ENCODE assay signal across 8 mouse cellular contexts in genomic region chr13:69487611-69488275, GRCm38 (mm10). TPM values are rescaled to one million over a fixed set of nuclear protein-coding genes. Genes with fewer than 3 reads are reported as not detected.
A peak's percentile ranks its signal among the peaks of the same experiment; 100 is the strongest.
DNase-seq lines count a peak whose midpoint lies in the region; ATAC-seq lines count a peak whose summit lies in the region.

No protein-coding gene starts in this region.

- 2% methylated on average over 26 of the region's 26 CpGs for WGBS in heart, embryonic 12.5 days
- 3% methylated on average over 26 of the region's 26 CpGs for WGBS in hindbrain, embryonic 14.5 days
- WGBS in liver, embryonic 15.5 days (ENCODE audit: insufficient replicate concordance) = 3% methylated on average over 26 of the region's 26 CpGs

- intact Hi-C loops in heart, postnatal 36 days (cut with DNase I) = loop anchor here (5.0 kb wide), 2 partner anchors 105 to 485 kb away; no protein-coding TSS in a partner anchor

- no peaks in the 10 kb centered on the region for H3K9me3 ChIP-seq in heart, embryonic 12.5 days (replicated peaks)
- no peaks in the 10 kb centered on the region for H3K9me3 ChIP-seq in hindbrain, embryonic 14.5 days (ENCODE audit: control insufficient read depth, low read length)
- no peaks in the 10 kb centered on the region for H3K9me3 ChIP-seq in liver, embryonic 15.5 days (replicated peaks)

- H3K4me2 ChIP-seq in heart, embryonic 12.5 days = peak overlapping the region; percentile 80
- peak overlapping the region; percentile 53 for H3K4me2 ChIP-seq in hindbrain, embryonic 14.5 days (replicated peaks)
- H3K4me2 ChIP-seq in liver, embryonic 15.5 days = peak overlapping the region; percentile 37

- H3K9ac ChIP-seq in heart, embryonic 12.5 days = peak overlapping the region; percentile 59
- H3K9ac ChIP-seq in hindbrain, embryonic 14.5 days = peak overlapping the region; percentile 45
- H3K9ac ChIP-seq in liver, embryonic 15.5 days = no peak overlapping the region

- peak overlapping the region; percentile 41 for H3K4me3 ChIP-seq in heart, embryonic 12.5 days
- H3K4me3 ChIP-seq in hindbrain, embryonic 14.5 days (replicated peaks; ENCODE audit: low read length) = peak overlapping the region; percentile 25
- no peak overlapping the region for H3K4me3 ChIP-seq in liver, embryonic 15.5 days (replicated peaks)

- H3K36me3 ChIP-seq in heart, embryonic 12.5 days = no peaks in the 10 kb centered on the region
- H3K36me3 ChIP-seq in hindbrain, embryonic 14.5 days (replicated peaks; ENCODE audit: control insufficient read depth, insufficient read depth) = no peaks in the 10 kb centered on the region
- H3K36me3 ChIP-seq in liver, embryonic 15.5 days (replicated peaks) = no peaks in the 10 kb centered on the region

- H3K27me3 ChIP-seq in heart, embryonic 12.5 days (replicated peaks) = peaks cover 40% of the 10 kb centered on the region
- peaks cover 57% of the 10 kb centered on the region for H3K27me3 ChIP-seq in hindbrain, embryonic 14.5 days (ENCODE audit: control insufficient read depth, insufficient read depth, low read length)
- H3K27me3 ChIP-seq in liver, embryonic 15.5 days = peaks cover 70% of the 10 kb centered on the region

- H3K4me1 ChIP-seq in heart, embryonic 12.5 days (replicated peaks) = peaks cover 17% of the 10 kb centered on the region
- H3K4me1 ChIP-seq in hindbrain, embryonic 14.5 days (replicated peaks; ENCODE audit: control insufficient read depth, insufficient read depth, low read length) = peaks cover 13% of the 10 kb centered on the region; the same call in 1 of the 2 replicates
- H3K4me1 ChIP-seq in liver, embryonic 15.5 days (replicated peaks) = no peaks in the 10 kb centered on the region

- no peak for ATAC-seq in heart, embryonic 12.5 days (ENCODE audit: insufficient number of reproducible peaks, low FRiP score)
- ATAC-seq in hindbrain, embryonic 14.5 days (ENCODE audit: low FRiP score) = peak; percentile 21; the same call in 1 of the 2 replicates
- no peak for ATAC-seq in liver, embryonic 15.5 days (ENCODE audit: insufficient read depth)
- no peak for ATAC-seq in megakaryocyte progenitor cell, adult 5-6 weeks (replicated peaks; ENCODE audit: poor library complexity)
- no peak for ATAC-seq in granulocyte monocyte progenitor cell, adult 5-6 weeks (replicated peaks; ENCODE audit: poor library complexity, severe bottlenecking)

- no peak for DNase-seq in heart, postnatal 36 days
- peak; percentile 36 to 61 for DNase-seq in adrenal gland, postnatal 36 days
- DNase-seq in hindbrain, embryonic 14.5 days (ENCODE audit: low spot score) = peak; percentile 33
- no peak for DNase-seq in cerebellum, postnatal 36 days

- no peak overlapping the region for H3K27ac ChIP-seq in heart, embryonic 12.5 days (ENCODE audit: poor library complexity, severe bottlenecking)
- H3K27ac ChIP-seq in hindbrain, embryonic 14.5 days = no peak overlapping the region
- no peak overlapping the region for H3K27ac ChIP-seq in liver, embryonic 15.5 days (replicated peaks)

RNA-seq across cellular contexts. Expression of gene Nsun2, which starts 45.8 kb away (rescaled TPM):
- 77.9 and 81.6 TPM in 2 replicates for polyA plus RNA-seq in heart, embryonic 12.5 days (2016; fragmentation: Nextera tagmentation; extraction: Ambion mirVana)
- total RNA-seq in heart, postnatal 36 days (2021) = 10 to 100 TPM; 41.4 to 48.9 TPM
- 10 to 100 TPM; 83.1 to 94.4 TPM for total RNA-seq in adrenal gland, postnatal 36 days (2021)
- polyA plus RNA-seq in hindbrain, embryonic 14.5 days (2014; fragmentation: Nextera tagmentation; extraction: Ambion mirVana) = 73.3 and 86.6 TPM in 2 replicates
- polyA plus RNA-seq in liver, embryonic 15.5 days (2015; fragmentation: Nextera tagmentation; extraction: Ambion mirVana) = 82.4 and 84.3 TPM in 2 replicates
- 111 and 121 TPM in 2 replicates for total RNA-seq in megakaryocyte progenitor cell, adult 5-6 weeks (2015)
- total RNA-seq in megakaryocyte progenitor cell, adult 5-6 weeks (2017) = 197 and 244 TPM in 2 replicates
- 117 and 132 TPM in 2 replicates for total RNA-seq in granulocyte monocyte progenitor cell, adult 5-6 weeks (2014; fragmentation: Nextera tagmentation)
- total RNA-seq in granulocyte monocyte progenitor cell, adult 5-6 weeks (2017) = 217 and 233 TPM in 2 replicates

RNA-seq across cellular contexts. Expression of gene Tent4a, which starts 46.7 kb away (rescaled TPM):
- 3.9 and 4.0 TPM in 2 replicates for polyA plus RNA-seq in heart, embryonic 12.5 days (2016; fragmentation: Nextera tagmentation; extraction: Ambion mirVana)
- 10 to 100 TPM; 12.8 to 14.4 TPM for total RNA-seq in heart, postnatal 36 days (2021)
- 10 to 100 TPM; 23.2 to 25.3 TPM for total RNA-seq in adrenal gland, postnatal 36 days (2021)
- polyA plus RNA-seq in hindbrain, embryonic 14.5 days (2014; fragmentation: Nextera tagmentation; extraction: Ambion mirVana) = 8.9 and 9.3 TPM in 2 replicates
- 2.0 and 2.8 TPM in 2 replicates for polyA plus RNA-seq in liver, embryonic 15.5 days (2015; fragmentation: Nextera tagmentation; extraction: Ambion mirVana)
- 10.8 and 11.2 TPM in 2 replicates for total RNA-seq in megakaryocyte progenitor cell, adult 5-6 weeks (2015)
- total RNA-seq in megakaryocyte progenitor cell, adult 5-6 weeks (2017) = 10.5 and 10.6 TPM in 2 replicates
- 9.0 and 10.6 TPM in 2 replicates for total RNA-seq in granulocyte monocyte progenitor cell, adult 5-6 weeks (2014; fragmentation: Nextera tagmentation)
- total RNA-seq in granulocyte monocyte progenitor cell, adult 5-6 weeks (2017) = 10.9 and 11.4 TPM in 2 replicates

Comparison
In these comparisons a context has a peak if more than half of its experiments do, and no peak if none do; other contexts are left out.
1. DNase-seq: peak in adrenal gland, postnatal 36 days (2 of 2) and hindbrain, embryonic 14.5 days (single experiment); none in heart, postnatal 36 days (0 of 2) and cerebellum, postnatal 36 days (0 of 2).
2. Peak in every context shown above with its lines, with median percentiles within 50 percentile points of each other: H3K4me2 ChIP-seq.